Mouse (Mus musculus) erythroblast, embryonic 14.5 days (primary cell): ENCODE measurements around the gene Ift52.

Experiments
- GATA1 ChIP-seq: IDR thresholded peaks from 2 replicates; pipeline ENCODE4 v1.6.1; 2012; ENCODE audit warnings: low read length, inconsistent platforms, mixed read lengths
- TAL1 ChIP-seq: IDR thresholded peaks from 3 replicates; pipeline ENCODE4 v1.6.1; 2012; ENCODE audit warnings: low read length, inconsistent platforms, mixed read lengths

- TF ChIP-seq GATA1 (no peak), TAL1 (no peak)
These were observed 69.4 kb downstream of the Ift52 start for GRCm38 (mm10) chr2:163086561-163086960.
